Mouse (Mus musculus) stomach, embryonic 15.5 days (tissue): ENCODE measurements around the gene 4930451I11Rik. TPM values are rescaled to one million over a fixed set of nuclear protein-coding genes. Genes with fewer than 3 reads are reported as not detected.
A peak's percentile ranks its signal among the peaks of the same experiment; 100 is the strongest.

Source experiments
- ATAC-seq: fragments of 200-750 bp; cut with Nextera tagmentation; 2 replicates; pipeline ENCODE4 v1.8.0; 2017; ENCODE audit warnings: low read depth, moderate number of reproducible peaks, moderate TSS enrichment; ENCODE audit not compliant: insufficient read depth, low FRiP score
- H3K27ac ChIP-seq: fragments of 300-500 bp; sonication (generic); 2 replicates; pipeline ENCODE4 v1.5.1; 2015; ENCODE audit warnings: mild to moderate bottlenecking, inconsistent platforms
- H3K27me3 ChIP-seq: fragments of 300-500 bp; sonication (generic); replicated peaks from 2 replicates; pipeline ENCODE4 v1.6.1; 2015; ENCODE audit warnings: inconsistent platforms
- H3K36me3 ChIP-seq: fragments of 300-500 bp; sonication (generic); 2 replicates; pipeline ENCODE4 v1.6.1; 2015; ENCODE audit warnings: inconsistent platforms
- H3K4me1 ChIP-seq: fragments of 300-500 bp; sonication (generic); 2 replicates; pipeline ENCODE4 v1.6.1; 2015; ENCODE audit warnings: inconsistent platforms
- H3K4me2 ChIP-seq: fragments of 300-500 bp; sonication (generic); 2 replicates; pipeline ENCODE4 v1.6.1; 2015; ENCODE audit warnings: mild to moderate bottlenecking, inconsistent platforms
- H3K4me3 ChIP-seq: fragments of 300-500 bp; sonication (generic); replicated peaks from 2 replicates; pipeline ENCODE4 v1.5.1; 2015; ENCODE audit warnings: inconsistent platforms
- H3K9ac ChIP-seq: fragments of 300-500 bp; sonication (generic); 2 replicates; pipeline ENCODE4 v1.6.1; 2015; ENCODE audit warnings: inconsistent platforms
- H3K9me3 ChIP-seq: fragments of 300-500 bp; sonication (generic); 2 replicates; pipeline ENCODE4 v1.6.1; 2016; ENCODE audit warnings: inconsistent platforms
- WGBS: fragments of 180-500 bp; shearing (Covaris S2); methylation state at CpG from one replicate; pipeline ENCODE4 v1.1.7; 2015; 5-methylcytosine and 5-hydroxymethylcytosine counted together
- polyA plus RNA-seq: library from polyadenylated mRNA; unstranded; fragments of >200 nt; fragmentation: Nextera tagmentation; extraction: Ambion mirVana; gene quantifications from 2 replicates; pipeline ENCODE4 v1.2.1, GENCODE M21; 2015

Gene 4930451I11Rik
- polyA plus RNA-seq, 1 experiment from 2014 or later, result not detected

DNA sequence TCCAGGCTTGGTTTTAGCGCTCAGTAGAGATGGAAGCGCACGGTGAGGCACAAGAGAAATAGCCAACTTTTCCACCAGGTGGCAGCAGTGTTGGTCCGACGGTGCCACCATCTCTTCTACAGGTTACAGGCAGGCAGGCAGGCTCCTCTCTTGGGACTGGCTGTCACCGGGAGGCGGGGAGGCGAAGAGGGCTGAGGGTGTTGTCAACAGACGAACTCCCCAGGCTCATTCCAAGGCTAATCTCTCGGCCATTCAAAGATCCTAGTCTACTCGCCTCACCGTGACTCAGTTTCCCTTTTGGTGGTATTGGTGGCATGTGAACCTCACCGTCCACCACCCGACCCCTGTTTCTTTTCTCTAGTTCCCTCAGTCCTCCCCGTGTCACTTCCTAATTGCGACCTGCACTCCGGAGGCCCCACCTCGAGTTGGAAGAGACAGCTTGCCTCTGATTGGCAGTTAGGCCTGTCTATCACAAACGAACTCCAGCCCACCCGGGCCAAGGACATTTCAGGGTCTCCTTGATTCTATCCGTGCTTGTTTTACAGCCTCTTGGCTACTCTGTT lies 678 bp upstream of the 4930451I11Rik start:
- H3K36me3 ChIP-seq, result no peaks in the 10 kb centered on the region
- H3K27ac ChIP-seq, result no peak overlapping the region
- H3K4me1 ChIP-seq, result 0 out of 2 replicates have a peak, but pooled peaks cover 4% of the 10 kb centered on the region
- H3K4me2 ChIP-seq, result peak overlapping the region; percentile 53
- WGBS, result under 1% methylated on average over 21 of the region's 21 CpGs
- H3K9ac ChIP-seq, result no peak overlapping the region
- peak; percentile 78 for ATAC-seq
- no peaks in the 10 kb centered on the region for H3K9me3 ChIP-seq
- peak overlapping the region; percentile 27 for H3K4me3 ChIP-seq
- no peaks in the 10 kb centered on the region for H3K27me3 ChIP-seq

DNA sequence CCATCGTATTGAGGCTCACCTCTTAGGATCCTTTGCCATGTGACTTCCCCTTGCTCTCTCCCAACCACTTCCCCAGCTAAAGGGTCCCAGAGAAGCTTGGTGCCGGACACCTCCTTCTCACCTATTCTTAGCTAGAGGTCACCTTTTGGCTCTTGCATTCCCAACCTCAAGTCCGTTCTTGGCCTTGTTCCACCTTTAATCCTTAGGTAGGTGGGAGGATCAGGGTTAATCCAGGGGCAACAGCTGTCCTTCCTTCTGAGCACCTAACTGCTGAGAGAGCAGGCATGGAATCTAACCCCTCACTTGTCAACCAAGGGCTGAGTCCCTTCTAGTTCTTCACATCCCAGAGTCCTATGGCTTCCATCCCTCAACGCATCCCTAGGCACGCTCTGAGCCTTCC lies 5.5 kb downstream of the 4930451I11Rik start:
- no peak for ATAC-seq
- no peak overlapping the region for H3K27ac ChIP-seq
- no peak overlapping the region for H3K4me3 ChIP-seq
- WGBS, result 69% methylated on average over 5 of the region's 5 CpGs
- no peak overlapping the region for H3K4me2 ChIP-seq
- H3K9me3 ChIP-seq, result no peaks in the 10 kb centered on the region
- no peak overlapping the region for H3K9ac ChIP-seq
- peaks cover 25% of the 10 kb centered on the region for H3K27me3 ChIP-seq
- no peaks in the 10 kb centered on the region for H3K36me3 ChIP-seq
- H3K4me1 ChIP-seq, result peaks cover 5% of the 10 kb centered on the region; the same call in 1 of the 2 replicates

DNA sequence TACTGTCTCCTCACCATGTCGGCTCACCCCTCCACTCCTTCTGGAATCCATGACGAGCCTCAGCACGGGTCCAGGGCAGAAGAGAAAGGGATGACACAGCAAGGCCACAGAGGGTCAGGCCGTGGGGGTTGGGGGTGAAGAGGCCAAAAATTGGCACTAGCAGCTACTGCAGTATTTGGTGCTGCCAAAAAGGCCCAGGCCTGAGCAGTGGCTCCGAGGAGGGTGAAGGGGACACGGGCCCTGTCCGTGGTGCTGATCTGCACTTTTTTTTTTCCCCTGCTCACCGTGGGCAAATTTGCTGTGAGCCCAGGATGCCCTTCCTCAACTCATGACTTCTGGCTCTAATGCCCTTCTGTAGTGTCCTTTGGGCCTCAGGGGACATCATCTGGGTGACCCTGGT lies 6.0 kb downstream of the 4930451I11Rik start:
- no peak overlapping the region for H3K9ac ChIP-seq
- no peaks in the 10 kb centered on the region for H3K9me3 ChIP-seq
- no peak overlapping the region for H3K27ac ChIP-seq
- H3K4me1 ChIP-seq, result peaks cover 5% of the 10 kb centered on the region; the same call in 1 of the 2 replicates
- no peak overlapping the region for H3K4me3 ChIP-seq
- ATAC-seq, result no peak
- 16% methylated on average over 8 of the region's 8 CpGs for WGBS
- no peaks in the 10 kb centered on the region for H3K36me3 ChIP-seq
- H3K27me3 ChIP-seq, result peaks cover 25% of the 10 kb centered on the region
- H3K4me2 ChIP-seq, result no peak overlapping the region

DNA sequence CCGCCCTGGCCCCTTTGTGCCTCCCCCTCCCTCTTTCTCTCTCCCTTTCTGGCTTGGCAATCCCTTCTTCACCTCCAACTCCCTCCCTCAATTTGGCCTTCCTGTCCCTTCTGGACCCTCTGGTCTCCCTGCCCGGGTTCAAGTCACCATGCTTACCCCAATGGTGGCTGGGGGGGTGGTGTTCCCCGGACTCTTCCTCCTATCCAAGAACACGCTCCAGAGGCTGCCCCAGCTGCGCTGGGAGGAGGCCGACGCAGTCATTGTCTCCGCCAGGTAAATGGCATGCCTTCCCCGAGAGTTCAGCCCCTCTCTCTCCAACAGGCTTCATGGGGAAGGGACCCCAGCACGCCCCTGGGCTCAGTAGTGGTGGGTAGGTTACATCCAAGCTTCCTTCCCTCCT lies 7.5 kb downstream of the 4930451I11Rik start:
- no peaks in the 10 kb centered on the region for H3K9me3 ChIP-seq
- H3K36me3 ChIP-seq, result no peaks in the 10 kb centered on the region
- ATAC-seq, result no peak
- no peak overlapping the region for H3K4me2 ChIP-seq
- WGBS, result 17% methylated on average over 10 of the region's 10 CpGs
- H3K9ac ChIP-seq, result no peak overlapping the region
- H3K4me3 ChIP-seq, result no peak overlapping the region
- no peak overlapping the region for H3K27ac ChIP-seq
- H3K4me1 ChIP-seq, result peaks cover 5% of the 10 kb centered on the region; the same call in 1 of the 2 replicates
- H3K27me3 ChIP-seq, result peaks cover 25% of the 10 kb centered on the region

DNA sequence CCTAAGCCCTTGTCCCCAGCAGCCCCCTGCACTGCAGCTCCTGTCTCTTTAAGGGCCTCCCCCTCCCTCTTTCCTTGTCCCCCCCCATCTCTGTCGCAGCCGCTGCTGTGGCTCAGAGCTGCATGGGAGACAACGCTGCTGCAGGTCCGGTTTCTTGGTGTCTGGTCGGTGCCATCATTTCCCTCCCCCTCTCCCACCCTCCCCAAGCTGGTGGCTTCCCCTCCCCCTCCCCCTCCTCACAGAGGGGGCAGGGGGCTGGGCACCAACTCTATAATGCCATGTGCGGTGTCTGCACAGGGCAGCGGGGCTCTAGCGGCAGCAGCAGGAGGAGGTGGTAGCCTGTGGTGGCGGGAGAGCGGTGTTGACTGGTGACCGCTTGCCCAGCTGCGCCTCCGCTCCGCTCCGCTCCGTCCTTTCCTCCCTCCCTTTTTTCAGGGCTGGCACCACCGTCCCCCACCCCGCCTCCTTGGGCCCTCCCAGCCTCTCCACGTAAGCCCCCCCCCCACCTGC lies 8.2 kb downstream of the 4930451I11Rik start:
- no peak overlapping the region for H3K9ac ChIP-seq
- H3K4me2 ChIP-seq, result peak overlapping the region; percentile 46
- under 1% methylated on average over 13 of the region's 19 CpGs for WGBS
- no peak overlapping the region for H3K27ac ChIP-seq
- peak overlapping the region; percentile 23 for H3K4me3 ChIP-seq
- no peaks in the 10 kb centered on the region for H3K36me3 ChIP-seq
- no peak for ATAC-seq
- peaks cover 5% of the 10 kb centered on the region; the same call in 1 of the 2 replicates for H3K4me1 ChIP-seq
- no peaks in the 10 kb centered on the region for H3K9me3 ChIP-seq
- peaks cover 25% of the 10 kb centered on the region for H3K27me3 ChIP-seq

DNA sequence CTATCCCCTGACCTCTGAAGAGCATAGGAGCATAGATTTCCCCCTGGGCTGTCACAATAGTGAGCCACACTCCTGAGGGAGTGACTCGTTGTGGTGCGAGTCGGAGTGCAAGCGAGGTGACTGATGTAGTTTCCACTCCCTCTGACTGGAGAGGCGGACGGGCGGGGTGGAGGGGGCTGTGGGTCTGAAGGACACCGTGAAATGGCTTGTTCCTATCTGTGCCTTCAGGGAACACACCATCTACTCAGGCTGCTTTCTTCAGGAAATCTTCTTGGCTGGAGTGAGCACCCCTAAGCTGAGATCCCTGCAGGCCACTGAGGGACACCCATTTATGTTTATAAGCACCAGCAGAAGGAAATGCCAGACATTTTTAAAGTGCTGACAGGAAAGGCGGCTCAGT lies 8.7 kb downstream of the 4930451I11Rik start:
- Histone ChIP-seq H3K27me3 (peaks cover 25% of the 10 kb centered on the region), H3K9me3 (no peaks in the 10 kb centered on the region), H3K4me2 (peak overlapping the region; percentile 46), H3K4me3 (peak overlapping the region; percentile 23; the same call in 1 of the 2 replicates), H3K27ac (no peak overlapping the region), H3K36me3 (no peaks in the 10 kb centered on the region), H3K4me1 (peaks cover 5% of the 10 kb centered on the region; the same call in 1 of the 2 replicates), H3K9ac (no peak overlapping the region)
- ATAC-seq, result no peak
- WGBS, result 24% methylated on average over 9 of the region's 9 CpGs

DNA sequence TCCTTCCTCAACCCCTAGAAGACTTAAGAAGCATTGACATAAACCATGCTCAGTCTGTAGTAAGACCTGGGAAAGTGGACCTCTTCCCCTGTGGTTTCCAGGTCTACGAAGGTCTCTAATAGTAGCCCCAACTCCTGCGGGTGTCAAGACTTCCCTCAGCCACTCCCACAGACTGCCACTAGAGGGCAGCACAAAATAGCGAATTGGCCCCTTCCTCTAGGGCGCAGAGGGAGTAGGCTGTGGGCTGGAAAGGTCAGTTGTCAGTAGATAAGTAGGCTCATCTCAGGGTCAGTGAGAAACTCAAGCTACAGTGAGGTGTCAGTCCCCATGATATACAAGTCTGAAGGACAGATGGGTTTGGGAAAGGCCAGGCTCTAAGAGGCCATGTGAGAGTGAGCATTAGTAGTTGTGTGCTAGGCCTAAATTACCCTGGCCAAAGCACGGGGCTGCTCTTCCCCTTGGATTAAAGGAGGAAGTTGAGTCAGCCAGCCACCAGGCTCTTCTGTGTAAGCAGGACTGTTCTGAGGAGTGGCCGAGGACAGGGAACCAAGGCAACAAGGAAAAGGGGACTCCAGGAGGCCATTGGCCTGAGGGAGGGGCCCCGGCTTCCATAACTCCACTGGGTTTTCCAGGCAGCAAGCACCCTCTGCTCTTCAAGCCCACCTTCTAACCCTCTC lies 9.5 kb downstream of the 4930451I11Rik start:
- Histone ChIP-seq H3K4me1 (peaks cover 5% of the 10 kb centered on the region; the same call in 1 of the 2 replicates), H3K36me3 (no peaks in the 10 kb centered on the region), H3K9ac (no peak overlapping the region), H3K4me3 (no peak overlapping the region), H3K27ac (no peak overlapping the region), H3K27me3 (peaks cover 25% of the 10 kb centered on the region), H3K9me3 (no peaks in the 10 kb centered on the region), H3K4me2 (no peak overlapping the region)
- peak; percentile 34; the same call in 1 of the 2 replicates for ATAC-seq
- 21% methylated on average over 7 of the region's 7 CpGs for WGBS

DNA sequence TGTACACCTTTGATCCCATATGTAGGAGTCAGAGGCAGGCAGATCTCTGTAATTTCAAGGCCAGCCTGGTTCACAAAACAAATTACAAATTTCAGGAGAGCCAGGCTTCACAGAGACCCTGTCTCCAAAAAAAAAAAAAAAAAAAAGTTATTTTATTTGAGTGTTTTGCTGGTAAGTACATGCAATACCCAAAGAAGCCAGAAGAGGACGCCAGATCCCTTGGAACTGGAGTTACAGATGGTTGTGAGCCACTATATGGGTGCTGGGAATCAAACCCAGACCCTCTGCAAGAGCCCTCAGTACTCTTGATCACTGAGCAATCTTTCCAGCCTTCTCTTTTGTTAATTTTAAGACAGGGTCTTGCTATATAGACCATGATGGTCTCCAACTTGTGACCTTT lies 12.6 kb downstream of the 4930451I11Rik start:
- WGBS, result 9% methylated on average over 1 of the region's 1 CpGs
- H3K4me3 ChIP-seq, result no peak overlapping the region
- no peak overlapping the region for H3K4me2 ChIP-seq
- no peak overlapping the region for H3K27ac ChIP-seq
- H3K27me3 ChIP-seq, result peaks cover 14% of the 10 kb centered on the region
- no peaks in the 10 kb centered on the region for H3K36me3 ChIP-seq
- ATAC-seq, result no peak
- H3K9me3 ChIP-seq, result no peaks in the 10 kb centered on the region
- no peak overlapping the region for H3K9ac ChIP-seq
- H3K4me1 ChIP-seq, result peaks cover 5% of the 10 kb centered on the region; the same call in 1 of the 2 replicates

DNA sequence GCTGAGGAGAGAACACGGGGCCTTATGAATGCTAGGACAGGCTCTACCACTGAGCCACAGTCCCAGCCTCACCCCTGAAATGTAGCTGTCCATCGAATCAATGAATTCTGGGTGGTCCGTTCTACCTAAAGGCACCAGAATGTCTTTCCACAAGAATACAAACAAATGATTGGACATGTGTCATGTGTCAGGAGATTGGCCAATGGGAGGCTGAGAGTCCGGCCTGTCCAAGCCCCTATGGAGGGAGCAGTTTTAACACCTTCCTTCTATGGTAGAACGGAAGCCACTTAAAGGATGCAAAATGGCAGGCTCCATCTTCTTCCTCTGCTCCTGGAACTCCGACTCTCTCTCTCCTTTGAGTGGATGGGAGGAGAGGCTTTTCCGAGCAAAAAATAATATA lies 13.8 kb downstream of the 4930451I11Rik start:
- H3K4me3 ChIP-seq, result no peak overlapping the region
- peaks cover 2% of the 10 kb centered on the region; the same call in 1 of the 2 replicates for H3K4me1 ChIP-seq
- no peak for ATAC-seq
- H3K9me3 ChIP-seq, result no peaks in the 10 kb centered on the region
- no peak overlapping the region for H3K27ac ChIP-seq
- H3K27me3 ChIP-seq, result 0 out of 2 replicates have a peak, but pooled peaks cover 5% of the 10 kb centered on the region
- H3K4me2 ChIP-seq, result no peak overlapping the region
- 80% methylated on average over 7 of the region's 7 CpGs for WGBS
- no peak overlapping the region for H3K9ac ChIP-seq
- no peaks in the 10 kb centered on the region for H3K36me3 ChIP-seq

DNA sequence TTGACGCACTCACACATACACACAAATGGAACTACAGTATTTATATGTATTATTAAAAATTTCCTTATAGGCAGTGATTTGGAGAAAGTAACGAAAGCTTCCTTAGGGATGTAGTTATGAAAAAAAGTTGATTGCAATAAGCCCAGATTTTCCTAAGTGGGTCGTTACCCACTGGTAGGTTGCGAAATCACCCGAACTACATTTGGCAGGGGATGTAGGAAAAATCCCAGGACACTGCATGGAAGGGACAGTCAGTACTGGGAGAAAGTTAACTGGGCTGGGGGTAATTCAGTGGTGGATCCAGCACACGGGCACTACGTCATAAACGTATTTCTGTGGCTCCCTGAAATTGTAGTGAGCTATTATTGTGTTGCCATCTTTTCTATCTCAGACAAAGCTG lies 14.9 kb downstream of the 4930451I11Rik start:
- ATAC-seq, result no peak
- H3K36me3 ChIP-seq, result no peaks in the 10 kb centered on the region

DNA sequence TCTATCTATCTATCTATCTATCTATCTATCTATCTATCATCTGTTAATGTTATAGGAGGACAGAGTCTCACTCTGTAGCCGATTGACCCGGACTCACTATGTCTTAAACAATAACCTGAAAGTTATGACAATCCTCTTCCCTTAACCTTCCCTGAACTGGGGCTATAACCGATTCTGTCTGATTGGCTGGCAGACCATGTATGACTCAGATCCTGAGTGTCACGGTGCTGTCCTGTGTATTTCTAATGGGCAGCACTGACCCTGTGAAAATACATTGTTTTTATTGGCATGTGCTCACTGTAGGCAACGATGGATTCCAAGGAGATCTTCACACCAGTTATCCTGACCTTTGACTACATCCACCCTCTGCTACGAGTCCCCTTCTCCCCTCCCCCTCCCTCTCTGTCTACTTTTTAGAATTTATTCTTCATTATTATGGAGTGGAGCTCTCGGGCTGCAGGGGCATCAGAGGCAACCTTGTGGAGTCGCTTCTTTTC lies 15.7 kb downstream of the 4930451I11Rik start:
- no peak overlapping the region for H3K9ac ChIP-seq
- H3K27ac ChIP-seq, result no peak overlapping the region
- WGBS, result 67% methylated on average over 8 of the region's 8 CpGs
- H3K36me3 ChIP-seq, result no peaks in the 10 kb centered on the region
- no peak overlapping the region for H3K4me2 ChIP-seq
- no peaks in the 10 kb centered on the region for H3K4me1 ChIP-seq
- H3K27me3 ChIP-seq, result no peaks in the 10 kb centered on the region
- H3K4me3 ChIP-seq, result no peak overlapping the region
- no peak for ATAC-seq
- no peaks in the 10 kb centered on the region for H3K9me3 ChIP-seq

More for the DNA sequence above, 14.9 kb downstream of the 4930451I11Rik start:
- 83% methylated on average over 8 of the region's 8 CpGs for WGBS
- no peaks in the 10 kb centered on the region for H3K9me3 ChIP-seq
- H3K27ac ChIP-seq, result no peak overlapping the region
- H3K4me1 ChIP-seq, result no peaks in the 10 kb centered on the region
- H3K4me2 ChIP-seq, result no peak overlapping the region
- H3K9ac ChIP-seq, result no peak overlapping the region
- H3K27me3 ChIP-seq, result no peaks in the 10 kb centered on the region
- H3K4me3 ChIP-seq, result no peak overlapping the region
